Mouse (Mus musculus) left cerebral cortex, postnatal 10 days (tissue): ENCODE data around the gene Aurkb. TPM values are rescaled to one million over a fixed set of nuclear protein-coding genes. Genes with fewer than 3 reads are reported as not detected.

ENCODE experiments used
- total RNA-seq, 2 experiments: library from RNA; stranded (reverse); gene quantifications; 2 replicates each; pipeline ENCODE4 v1.2.3; 2021

Aurkb gene
- total RNA-seq, 2 experiments from 2014 or later: 3.0 to 3.1 TPM

Other genes with a start within 250 kb of the Aurkb start
- 10 to 100 TPM; 91.6 to 95.6 TPM for gene Ndel1, start 173.8 kb upstream of the Aurkb start, total RNA-seq
- gene Rnf222, start 157.1 kb upstream of the Aurkb start, total RNA-seq: not detected
- 100 to 1,000 TPM; 701 to 756 TPM for gene Rpl26, start 144.1 kb upstream of the Aurkb start, total RNA-seq
- 1 to 10 TPM in 1 of 2 experiments, under 1 TPM in 1; 0.73 to 1.2 TPM for gene Odf4, start 118.6 kb upstream of the Aurkb start, total RNA-seq
- gene Arhgef15, start 88.2 kb upstream of the Aurkb start, total RNA-seq: 10 to 100 TPM; 21.1 to 25.3 TPM
- 1 to 10 TPM; 3.2 to 3.6 TPM for gene Slc25a35, start 77.5 kb upstream of the Aurkb start, total RNA-seq
- gene Rangrf, start 70.5 kb upstream of the Aurkb start, total RNA-seq: 10 to 100 TPM; 17.2 to 17.5 TPM
- gene Pfas, start 37.2 kb upstream of the Aurkb start, total RNA-seq: 10 to 100 TPM; 24.4 to 28.1 TPM
- 10 to 100 TPM; 48.1 to 49.2 TPM for gene Ctc1, start 29.7 kb upstream of the Aurkb start, total RNA-seq
- 10 to 100 TPM; 21.9 to 25.5 TPM for gene Borcs6, start 14.1 kb downstream of the Aurkb start, total RNA-seq
- gene Tmem107, start 25.2 kb downstream of the Aurkb start, total RNA-seq: 10 to 100 TPM; 12.0 to 12.1 TPM
- 1,000 to 10,000 TPM; 1,124 to 1,163 TPM for gene Vamp2, start 42.8 kb downstream of the Aurkb start, total RNA-seq
- 10 to 100 TPM; 71.2 to 83.9 TPM for gene Per1, start 49.6 kb downstream of the Aurkb start, total RNA-seq
- gene Hes7, start 74.8 kb downstream of the Aurkb start, total RNA-seq: under 1 TPM; 0.57 to 0.73 TPM
- under 1 TPM; 0.51 to 0.64 TPM for gene 9130213A22Rik, start 76.9 kb downstream of the Aurkb start, total RNA-seq
- gene Aloxe3, start 80.2 kb downstream of the Aurkb start, total RNA-seq: 1 to 10 TPM; 8.6 to 10.0 TPM
- gene Alox12b, start 111.3 kb downstream of the Aurkb start, total RNA-seq: under 1 TPM; 0.45 to 0.69 TPM
- gene Alox8, start 152.2 kb downstream of the Aurkb start, total RNA-seq: 1 to 10 TPM; 3.5 to 3.6 TPM
- gene Gucy2e, start 191.4 kb downstream of the Aurkb start, total RNA-seq: under 1 TPM; 0.49 to 0.71 TPM